20 mouse cellular contexts compared by ENCODE assay signal in the genomic region with DNA sequence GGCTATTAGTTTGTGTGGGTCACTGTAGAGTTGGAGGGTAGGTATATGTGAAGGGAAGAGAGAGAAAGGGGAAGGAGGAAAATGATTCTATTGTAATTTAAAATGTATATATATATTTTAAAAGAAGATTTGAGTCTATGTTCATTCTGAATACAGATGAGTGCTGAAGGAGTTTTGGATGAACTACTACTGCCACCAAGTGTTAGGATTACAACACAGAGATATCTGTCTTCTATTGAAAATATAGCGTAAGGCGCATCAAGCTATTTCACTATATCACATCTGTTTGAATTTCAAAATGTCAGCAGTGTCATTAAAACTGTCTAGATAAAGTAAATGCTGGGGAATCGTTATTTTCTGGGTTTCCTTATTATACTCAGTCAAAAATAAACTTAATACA. TPM values are rescaled to one million over a fixed set of nuclear protein-coding genes. Genes with fewer than 3 reads are reported as not detected.
DNase-seq lines count a peak whose midpoint lies in the region; ATAC-seq and TF ChIP-seq lines count a peak whose summit lies in the region.
"Had no signal": no experiment of that assay in that cellular context is flagged by ENCODE, and none has a peak within 500 bp of the region (broad histone marks: within the 10 kb centered on the region; RNA-seq: fewer than 3 reads in every experiment).

No protein-coding gene starts in this region.

- no peaks in the 10 kb centered on the region for H3K4me1 ChIP-seq in forebrain, embryonic 13.5 days
- H3K4me1 ChIP-seq in forebrain, embryonic 15.5 days = no peaks in the 10 kb centered on the region
- no peaks in the 10 kb centered on the region for H3K4me1 ChIP-seq in intestine, postnatal 0 days (replicated peaks; ENCODE audit: control insufficient read depth, insufficient read depth, low read length)
- no peaks in the 10 kb centered on the region for H3K4me1 ChIP-seq in intestine, embryonic 16.5 days (ENCODE audit: control insufficient read depth, insufficient read depth, low read length)
- no peaks in the 10 kb centered on the region for H3K4me1 ChIP-seq in midbrain, embryonic 16.5 days (ENCODE audit: control insufficient read depth, insufficient read depth, low read length)
- H3K4me1 ChIP-seq in midbrain, embryonic 13.5 days (replicated peaks) = no peaks in the 10 kb centered on the region
- H3K4me1 ChIP-seq in embryonic facial prominence, embryonic 14.5 days (ENCODE audit: control insufficient read depth, insufficient read depth, low read length) = no peaks in the 10 kb centered on the region
- H3K4me1 ChIP-seq: embryonic facial prominence, embryonic 12.5 days had no signal

- peak; percentile 45 for ATAC-seq in forebrain, embryonic 13.5 days
- no peak; the same call in 1 of the 2 replicates for ATAC-seq in forebrain, embryonic 15.5 days (replicated peaks)
- no peak for ATAC-seq in intestine, postnatal 0 days
- no peak for ATAC-seq in intestine, embryonic 16.5 days
- peak; percentile 68; the same call in 1 of the 2 replicates for ATAC-seq in midbrain, embryonic 16.5 days
- ATAC-seq in midbrain, embryonic 13.5 days = no peak
- ATAC-seq in embryonic facial prominence, embryonic 14.5 days (ENCODE audit: low read depth) = no peak
- ATAC-seq: CD4-positive, CD25-positive, alpha-beta regulatory T cell, adult 4 months had no signal

- peaks cover 8% of the 10 kb centered on the region for H3K9me3 ChIP-seq in forebrain, embryonic 13.5 days (replicated peaks)
- H3K9me3 ChIP-seq in forebrain, embryonic 15.5 days = no peaks in the 10 kb centered on the region
- H3K9me3 ChIP-seq in intestine, postnatal 0 days (ENCODE audit: control insufficient read depth) = no peaks in the 10 kb centered on the region
- H3K9me3 ChIP-seq in intestine, embryonic 16.5 days (ENCODE audit: control insufficient read depth, low read length) = 0 out of 2 replicates have a peak, but pooled peaks cover 4% of the 10 kb centered on the region
- no peaks in the 10 kb centered on the region for H3K9me3 ChIP-seq in midbrain, embryonic 16.5 days (replicated peaks; ENCODE audit: control insufficient read depth, low read length, poor library complexity, severe bottlenecking)
- H3K9me3 ChIP-seq in midbrain, embryonic 13.5 days = peaks cover 7% of the 10 kb centered on the region; the same call in 1 of the 2 replicates
- H3K9me3 ChIP-seq in embryonic facial prominence, embryonic 14.5 days (ENCODE audit: control insufficient read depth, low read length) = no peaks in the 10 kb centered on the region; the same call in 1 of the 2 replicates
- H3K9me3 ChIP-seq: embryonic facial prominence, embryonic 12.5 days had no signal

- no peaks in the 10 kb centered on the region for H3K27me3 ChIP-seq in forebrain, embryonic 13.5 days
- H3K27me3 ChIP-seq in forebrain, embryonic 15.5 days = no peaks in the 10 kb centered on the region
- no peaks in the 10 kb centered on the region for H3K27me3 ChIP-seq in intestine, postnatal 0 days (replicated peaks; ENCODE audit: control insufficient read depth, insufficient read depth, low read length)
- H3K27me3 ChIP-seq in intestine, embryonic 16.5 days (replicated peaks; ENCODE audit: control insufficient read depth, insufficient read depth, low read length) = no peaks in the 10 kb centered on the region
- no peaks in the 10 kb centered on the region for H3K27me3 ChIP-seq in midbrain, embryonic 16.5 days (ENCODE audit: control insufficient read depth, insufficient read depth, low read depth, low read length)
- H3K27me3 ChIP-seq in midbrain, embryonic 13.5 days = no peaks in the 10 kb centered on the region
- no peaks in the 10 kb centered on the region for H3K27me3 ChIP-seq in embryonic facial prominence, embryonic 14.5 days (replicated peaks; ENCODE audit: control insufficient read depth, insufficient read depth, low read length)
- H3K27me3 ChIP-seq: embryonic facial prominence, embryonic 12.5 days had no signal

- peak; percentile 62 for TF ChIP-seq CTCF in intestine, postnatal 0 days (IDR thresholded peaks at IDR 0.05; ENCODE audit: low read depth)

- no peaks in the 10 kb centered on the region for H3K36me3 ChIP-seq in forebrain, embryonic 13.5 days (ENCODE audit: poor library complexity, severe bottlenecking)
- no peaks in the 10 kb centered on the region for H3K36me3 ChIP-seq in forebrain, embryonic 15.5 days
- no peaks in the 10 kb centered on the region for H3K36me3 ChIP-seq in intestine, postnatal 0 days (ENCODE audit: control insufficient read depth, insufficient read depth)
- H3K36me3 ChIP-seq in intestine, embryonic 16.5 days (ENCODE audit: control insufficient read depth, insufficient read depth, low read length) = no peaks in the 10 kb centered on the region
- H3K36me3 ChIP-seq in midbrain, embryonic 16.5 days (ENCODE audit: control insufficient read depth, insufficient read depth, low read length) = no peaks in the 10 kb centered on the region
- no peaks in the 10 kb centered on the region for H3K36me3 ChIP-seq in midbrain, embryonic 13.5 days
- no peaks in the 10 kb centered on the region for H3K36me3 ChIP-seq in embryonic facial prominence, embryonic 14.5 days (ENCODE audit: control insufficient read depth, insufficient read depth, low read length)
- H3K36me3 ChIP-seq: embryonic facial prominence, embryonic 12.5 days had no signal

- WGBS in forebrain, embryonic 13.5 days = 80% methylated on average over 3 of the region's 3 CpGs
- 78% methylated on average over 3 of the region's 3 CpGs for WGBS in forebrain, embryonic 15.5 days
- 64% methylated on average over 3 of the region's 3 CpGs for WGBS in intestine, postnatal 0 days
- 64% methylated on average over 3 of the region's 3 CpGs for WGBS in intestine, embryonic 16.5 days
- WGBS in midbrain, embryonic 16.5 days = 75% methylated on average over 3 of the region's 3 CpGs
- 78% methylated on average over 3 of the region's 3 CpGs for WGBS in midbrain, embryonic 13.5 days
- 59% methylated on average over 3 of the region's 3 CpGs for WGBS in embryonic facial prominence, embryonic 14.5 days

- peak; percentile 68 for DNase-seq in embryonic facial prominence, embryonic 14.5 days (ENCODE audit: low spot score)
- no peak for DNase-seq in gastrocnemius, postnatal 10 days
- DNase-seq: adrenal gland, adult 8-10 months; heart, adult 11 months; kidney, adult 11 months had no signal

- H3K27ac ChIP-seq in forebrain, embryonic 13.5 days = no peak overlapping the region
- H3K27ac ChIP-seq in forebrain, embryonic 15.5 days (replicated peaks) = no peak overlapping the region
- H3K27ac ChIP-seq in intestine, postnatal 0 days (ENCODE audit: low read depth, low read length) = no peak overlapping the region
- no peak overlapping the region for H3K27ac ChIP-seq in intestine, embryonic 16.5 days (ENCODE audit: low read length)
- H3K27ac ChIP-seq in midbrain, embryonic 16.5 days (ENCODE audit: low read length) = no peak overlapping the region
- H3K27ac ChIP-seq in midbrain, embryonic 13.5 days = no peak overlapping the region
- H3K27ac ChIP-seq in embryonic facial prominence, embryonic 14.5 days (replicated peaks; ENCODE audit: low read depth, low read length) = no peak overlapping the region
- H3K27ac ChIP-seq: embryonic facial prominence, embryonic 12.5 days; macrophage had no signal

- no peak overlapping the region for H3K9ac ChIP-seq in forebrain, embryonic 13.5 days
- H3K9ac ChIP-seq in forebrain, embryonic 15.5 days (replicated peaks) = no peak overlapping the region
- no peak overlapping the region for H3K9ac ChIP-seq in intestine, postnatal 0 days (ENCODE audit: low read depth, low read length)
- H3K9ac ChIP-seq in intestine, embryonic 16.5 days (ENCODE audit: low read depth, low read length) = no peak overlapping the region
- H3K9ac ChIP-seq in midbrain, embryonic 16.5 days (ENCODE audit: low read depth, low read length) = no peak overlapping the region
- H3K9ac ChIP-seq in midbrain, embryonic 13.5 days (replicated peaks) = no peak overlapping the region
- no peak overlapping the region for H3K9ac ChIP-seq in embryonic facial prominence, embryonic 14.5 days (ENCODE audit: low read depth, low read length)
- H3K9ac ChIP-seq: embryonic facial prominence, embryonic 12.5 days had no signal

- H3K4me2 ChIP-seq in forebrain, embryonic 13.5 days = no peak overlapping the region
- no peak overlapping the region for H3K4me2 ChIP-seq in forebrain, embryonic 15.5 days (replicated peaks)
- H3K4me2 ChIP-seq in intestine, postnatal 0 days (replicated peaks; ENCODE audit: low read depth) = no peak overlapping the region
- H3K4me2 ChIP-seq in intestine, embryonic 16.5 days (ENCODE audit: low read depth, low read length) = no peak overlapping the region
- no peak overlapping the region for H3K4me2 ChIP-seq in midbrain, embryonic 16.5 days (ENCODE audit: low read length)
- H3K4me2 ChIP-seq in midbrain, embryonic 13.5 days (replicated peaks) = no peak overlapping the region
- no peak overlapping the region for H3K4me2 ChIP-seq in embryonic facial prominence, embryonic 14.5 days (ENCODE audit: low read depth, low read length)
- H3K4me2 ChIP-seq: embryonic facial prominence, embryonic 12.5 days had no signal

- no peak overlapping the region for H3K4me3 ChIP-seq in forebrain, embryonic 13.5 days
- H3K4me3 ChIP-seq in forebrain, embryonic 15.5 days = no peak overlapping the region
- H3K4me3 ChIP-seq in intestine, postnatal 0 days (ENCODE audit: low read depth, low read length) = no peak overlapping the region
- H3K4me3 ChIP-seq in intestine, embryonic 16.5 days (ENCODE audit: low read length) = no peak overlapping the region
- no peak overlapping the region for H3K4me3 ChIP-seq in midbrain, embryonic 16.5 days (ENCODE audit: low read depth, low read length)
- H3K4me3 ChIP-seq in midbrain, embryonic 13.5 days (replicated peaks) = no peak overlapping the region
- H3K4me3 ChIP-seq in embryonic facial prominence, embryonic 14.5 days (ENCODE audit: low read depth, low read length) = no peak overlapping the region
- H3K4me3 ChIP-seq: embryonic facial prominence, embryonic 12.5 days had no signal

RNA-seq across cellular contexts. Expression of a gene that starts 3.4 kb away (rescaled TPM):
- polyA plus RNA-seq in forebrain, embryonic 13.5 days (2015; fragmentation: Nextera tagmentation; extraction: Ambion mirVana) = not detected in 2 replicates
- polyA plus RNA-seq in forebrain, embryonic 15.5 days (2015; fragmentation: Nextera tagmentation; extraction: Ambion mirVana) = not detected in 2 replicates
- not detected in 2 replicates for polyA plus RNA-seq in intestine, postnatal 0 days (2015; fragmentation: Nextera tagmentation; extraction: Ambion mirVana)
- polyA plus RNA-seq in intestine, embryonic 16.5 days (2015; fragmentation: Nextera tagmentation; extraction: Ambion mirVana) = not detected in 2 replicates
- not detected in 2 replicates for polyA plus RNA-seq in midbrain, embryonic 16.5 days (2015; fragmentation: Nextera tagmentation; extraction: Ambion mirVana)
- polyA plus RNA-seq in midbrain, embryonic 13.5 days (2015; fragmentation: Nextera tagmentation; extraction: Ambion mirVana) = not detected in 2 replicates
- polyA plus RNA-seq in embryonic facial prominence, embryonic 14.5 days (2014; fragmentation: Nextera tagmentation; extraction: Ambion mirVana) = not detected in 2 replicates
- not detected for total RNA-seq in gastrocnemius, postnatal 10 days (2021)
- total RNA-seq: adrenal gland, adult 8-10 months; heart, postnatal 25 days; liver, adult 2 months had no signal
- polyA plus RNA-seq: CD4-positive, CD25-positive, alpha-beta regulatory T cell, adult 4 months; embryonic facial prominence, embryonic 12.5 days; frontal cortex, adult 2 months; large intestine, adult 2 months; liver, adult 2 months; macrophage; spleen, adult 2 months had no signal

RNA-seq across cellular contexts. Expression of a gene that starts 37.1 kb away (rescaled TPM):
- not detected in 2 replicates for polyA plus RNA-seq in forebrain, embryonic 13.5 days (2015; fragmentation: Nextera tagmentation; extraction: Ambion mirVana)
- not detected in 2 replicates for polyA plus RNA-seq in forebrain, embryonic 15.5 days (2015; fragmentation: Nextera tagmentation; extraction: Ambion mirVana)
- not detected in 2 replicates for polyA plus RNA-seq in intestine, postnatal 0 days (2015; fragmentation: Nextera tagmentation; extraction: Ambion mirVana)
- not detected in 2 replicates for polyA plus RNA-seq in intestine, embryonic 16.5 days (2015; fragmentation: Nextera tagmentation; extraction: Ambion mirVana)
- polyA plus RNA-seq in midbrain, embryonic 16.5 days (2015; fragmentation: Nextera tagmentation; extraction: Ambion mirVana) = not detected in 2 replicates
- polyA plus RNA-seq in midbrain, embryonic 13.5 days (2015; fragmentation: Nextera tagmentation; extraction: Ambion mirVana) = not detected in 2 replicates
- not detected in 2 replicates for polyA plus RNA-seq in embryonic facial prominence, embryonic 14.5 days (2014; fragmentation: Nextera tagmentation; extraction: Ambion mirVana)
- total RNA-seq in gastrocnemius, postnatal 10 days (2021) = not detected
- total RNA-seq: adrenal gland, adult 8-10 months; heart, postnatal 25 days; liver, adult 2 months had no signal
- polyA plus RNA-seq: CD4-positive, CD25-positive, alpha-beta regulatory T cell, adult 4 months; embryonic facial prominence, embryonic 12.5 days; large intestine, adult 2 months; liver, adult 2 months; macrophage; spleen, adult 2 months; testis, adult 2 months had no signal

RNA-seq across cellular contexts. Expression of a gene that starts 45.6 kb away (rescaled TPM):
- polyA plus RNA-seq in forebrain, embryonic 13.5 days (2015; fragmentation: Nextera tagmentation; extraction: Ambion mirVana) = 0.30 and 0.75 TPM in 2 replicates
- polyA plus RNA-seq in forebrain, embryonic 15.5 days (2015; fragmentation: Nextera tagmentation; extraction: Ambion mirVana) = 0.31 and 0.83 TPM in 2 replicates
- polyA plus RNA-seq in intestine, postnatal 0 days (2015; fragmentation: Nextera tagmentation; extraction: Ambion mirVana) = 0.21 and 0.37 TPM in 2 replicates
- polyA plus RNA-seq in intestine, embryonic 16.5 days (2015; fragmentation: Nextera tagmentation; extraction: Ambion mirVana) = 0.22 and 0.24 TPM in 2 replicates
- 0.16 and 0.57 TPM in 2 replicates for polyA plus RNA-seq in midbrain, embryonic 16.5 days (2015; fragmentation: Nextera tagmentation; extraction: Ambion mirVana)
- 0.30 and 0.63 TPM in 2 replicates for polyA plus RNA-seq in midbrain, embryonic 13.5 days (2015; fragmentation: Nextera tagmentation; extraction: Ambion mirVana)
- 27.9 and 39.2 TPM in 2 replicates for polyA plus RNA-seq in embryonic facial prominence, embryonic 14.5 days (2014; fragmentation: Nextera tagmentation; extraction: Ambion mirVana)
- total RNA-seq in gastrocnemius, postnatal 10 days (2021) = under 1 TPM; 0.38 TPM
- polyA plus RNA-seq: CD4-positive, CD25-positive, alpha-beta regulatory T cell, adult 4 months; frontal cortex, adult 2 months; liver, adult 2 months; macrophage; spleen, adult 2 months had no signal

Comparison
In these comparisons a context has a peak if more than half of its experiments do, and no peak if none do; other contexts are left out.
1. ATAC-seq: peak in forebrain, embryonic 13.5 days (single experiment) and midbrain, embryonic 16.5 days (single experiment); none in forebrain, embryonic 15.5 days (single experiment), intestine, postnatal 0 days (single experiment), intestine, embryonic 16.5 days (single experiment), midbrain, embryonic 13.5 days (single experiment) and embryonic facial prominence, embryonic 14.5 days (single experiment).
2. RNA of a gene that starts 45.6 kb away (polyA plus RNA-seq): 27.9 to 39.2 TPM in embryonic facial prominence, embryonic 14.5 days; 0.30 to 0.75 TPM in forebrain, embryonic 13.5 days, 0.16 to 0.57 TPM in midbrain, embryonic 16.5 days, 0.31 to 0.83 TPM in forebrain, embryonic 15.5 days, 0.30 to 0.63 TPM in midbrain, embryonic 13.5 days, 0.22 to 0.24 TPM in intestine, embryonic 16.5 days and 0.21 to 0.37 TPM in intestine, postnatal 0 days; every median in the first group is over 10 times any median in the second.